In genomic region chr1:156107424-156107823, GRCm38 (mm10) we compare ENCODE assay signal across 13 mouse cellular contexts.
"Had no signal": no experiment of that assay in that cellular context is flagged by ENCODE, and none has a peak within 500 bp of the region (broad histone marks: within the 10 kb centered on the region; RNA-seq: fewer than 3 reads in every experiment).

No protein-coding gene starts in this region.

- H3K27ac ChIP-seq: lung, embryonic 15.5 days; macrophage; midbrain, embryonic 13.5 days; midbrain, embryonic 15.5 days; neural tube, embryonic 12.5 days had no signal

- H3K4me1 ChIP-seq: lung, embryonic 15.5 days had no signal

- DNase-seq: lung, adult 18-20 months; lung, postnatal 14 days; lung, postnatal 36 days; right cerebral cortex, postnatal 14 days; spleen, adult 18-20 months; thymus, adult 2 months; thymus, postnatal 25 days; thymus, postnatal 4 days had no signal

- H3K4me3 ChIP-seq: lung, embryonic 15.5 days; midbrain, embryonic 13.5 days; midbrain, embryonic 15.5 days; neural tube, embryonic 12.5 days had no signal
